Mouse (Mus musculus) liver, postnatal 0 days (tissue): Measurements from ENCODE around the gene Psmg1. TPM values are rescaled to one million over a fixed set of nuclear protein-coding genes. Genes with fewer than 3 reads are reported as not detected.
A peak's percentile ranks its signal among the peaks of the same experiment; 100 is the strongest.

Experiments
- ATAC-seq: fragments of 200-750 bp; cut with Nextera tagmentation; 2 replicates; pipeline ENCODE4 v1.8.0; 2017; ENCODE audit warnings: mild to moderate bottlenecking, moderate library complexity
- DNase-seq: peaks from one replicate; pipeline ENCODE4 v3.0.0-alpha.2; 2016
- H3K27ac ChIP-seq: fragments of 300-500 bp; sonication (generic); 2 replicates; pipeline ENCODE4 v1.5.1; 2014; ENCODE audit warnings: antibody characterized with exemption, moderate library complexity, mild to moderate bottlenecking, low read depth
- H3K27me3 ChIP-seq: fragments of 300-500 bp; sonication (generic); 2 replicates; pipeline ENCODE4 v1.6.1; 2014; ENCODE audit warnings: low read length, control low read depth, mixed read lengths; ENCODE audit not compliant: insufficient read depth
- H3K36me3 ChIP-seq: fragments of 300-500 bp; sonication (generic); replicated peaks from 2 replicates; pipeline ENCODE4 v1.6.1; 2014; ENCODE audit warnings: mild to moderate bottlenecking, control low read depth, low read length, moderate library complexity, mixed read lengths; ENCODE audit not compliant: insufficient read depth
- H3K4me1 ChIP-seq: fragments of 300-500 bp; sonication (generic); 2 replicates; pipeline ENCODE4 v1.6.1; 2014; ENCODE audit warnings: antibody characterized with exemption, mild to moderate bottlenecking, control low read depth; ENCODE audit not compliant: insufficient read depth
- H3K4me2 ChIP-seq: fragments of 300-500 bp; sonication (generic); 2 replicates; pipeline ENCODE4 v1.6.1; 2014; ENCODE audit warnings: low read depth, mild to moderate bottlenecking, low read length, moderate library complexity, mixed read lengths
- H3K4me3 ChIP-seq: fragments of 300-500 bp; sonication (generic); 2 replicates; pipeline ENCODE4 v1.5.1; 2014; ENCODE audit warnings: low read depth, low read length
- H3K9ac ChIP-seq: fragments of 300-500 bp; sonication (generic); replicated peaks from 2 replicates; pipeline ENCODE4 v1.6.1; 2014; ENCODE audit warnings: mild to moderate bottlenecking, moderate library complexity
- H3K9me3 ChIP-seq: fragments of 300-500 bp; sonication (generic); 2 replicates; pipeline ENCODE4 v1.6.1; 2016; ENCODE audit warnings: mild to moderate bottlenecking, control low read depth, low read length, mixed read lengths
- CTCF ChIP-seq: sonication (generic); IDR thresholded peaks from 2 replicates; pipeline ENCODE4 v1.5.1; 2016; ENCODE audit warnings: antibody characterized with exemption, low read depth
- EP300 ChIP-seq: IDR thresholded peaks from 2 replicates; pipeline ENCODE4 v1.6.1; 2016; ENCODE audit warnings: antibody characterized with exemption, low read depth, mild to moderate bottlenecking
- WGBS: fragments of 180-500 bp; shearing (Covaris S2); extraction: QIAGEN DNeasy Blood & Tissue Kit; methylation state at CpG from one replicate; pipeline ENCODE4 v1.1.7; 2014; ENCODE audit not compliant: insufficient replicate concordance; 5-methylcytosine and 5-hydroxymethylcytosine counted together
- polyA plus RNA-seq: library from polyadenylated mRNA; unstranded; fragments of >200 nt; fragmentation: Nextera tagmentation; extraction: Ambion mirVana; gene quantifications from 2 replicates; pipeline ENCODE4 v1.2.1, GENCODE M21; 2015

Psmg1 gene
- polyA plus RNA-seq, 1 experiment from 2014 or later, result 44.1 TPM

- peak overlapping the region; percentile 37; the same call in 1 of the 2 replicates for H3K27ac ChIP-seq
- no peak overlapping the region for H3K4me2 ChIP-seq
- peaks cover 21% of the 10 kb centered on the region for H3K4me1 ChIP-seq
- WGBS, result 64% methylated on average over 5 of the region's 5 CpGs
- peaks cover under 1% of the 10 kb centered on the region; the same call in 1 of the 2 replicates for H3K36me3 ChIP-seq
- no peak overlapping the region for H3K9ac ChIP-seq
- TF ChIP-seq EP300 (no peak), CTCF (no peak)
- ATAC-seq, result no peak
- DNase-seq, result no peak
- no peak overlapping the region for H3K4me3 ChIP-seq
- no peaks in the 10 kb centered on the region for H3K9me3 ChIP-seq
- no peaks in the 10 kb centered on the region for H3K27me3 ChIP-seq
Measured at GRCm38 (mm10) chr16:95992596-95992995, 1.8 kb upstream of the Psmg1 start.

GRCm38 (mm10) chr16:95991122-95991900 lies 551 bp upstream of the Psmg1 start:
- H3K4me3 ChIP-seq, result peak overlapping the region; percentile 75
- WGBS, result 5% methylated on average over 10 of the region's 10 CpGs
- H3K27ac ChIP-seq, result peak overlapping the region; percentile 49
- no peaks in the 10 kb centered on the region for H3K9me3 ChIP-seq
- no peaks in the 10 kb centered on the region for H3K27me3 ChIP-seq
- H3K4me2 ChIP-seq, result peak overlapping the region; percentile 84
- TF ChIP-seq CTCF (peak; percentile 32; the same call in 1 of the 2 replicates), EP300 (no peak; the same call in 1 of the 2 replicates)
- DNase-seq (no peak), ATAC-seq (no peak)
- H3K4me1 ChIP-seq, result peaks cover 21% of the 10 kb centered on the region
- H3K9ac ChIP-seq, result peak overlapping the region; percentile 78
- peaks cover 7% of the 10 kb centered on the region; the same call in 1 of the 2 replicates for H3K36me3 ChIP-seq

GRCm38 (mm10) chr16:95984911-95985310 lies 5.8 kb downstream of the Psmg1 start:
- H3K9ac ChIP-seq, result no peak overlapping the region
- H3K4me3 ChIP-seq, result no peak overlapping the region
- DNase-seq (no peak), ATAC-seq (no peak)
- H3K4me1 ChIP-seq, result 0 out of 2 replicates have a peak, but pooled peaks cover 2% of the 10 kb centered on the region
- no peaks in the 10 kb centered on the region for H3K9me3 ChIP-seq
- H3K4me2 ChIP-seq, result no peak overlapping the region
- TF ChIP-seq CTCF (no peak), EP300 (no peak)
- H3K27me3 ChIP-seq, result no peaks in the 10 kb centered on the region
- peaks cover 24% of the 10 kb centered on the region for H3K36me3 ChIP-seq
- WGBS, result 52% methylated on average over 5 of the region's 5 CpGs
- H3K27ac ChIP-seq, result no peak overlapping the region

GRCm38 (mm10) chr16:95983601-95984000 lies 7.2 kb downstream of the Psmg1 start:
- H3K27ac ChIP-seq, result no peak overlapping the region
- H3K9me3 ChIP-seq, result no peaks in the 10 kb centered on the region
- WGBS, result 78% methylated on average over 7 of the region's 7 CpGs
- H3K4me3 ChIP-seq, result no peak overlapping the region
- ATAC-seq (no peak), DNase-seq (peak; percentile 53)
- no peak overlapping the region for H3K4me2 ChIP-seq
- H3K36me3 ChIP-seq, result peaks cover 24% of the 10 kb centered on the region
- TF ChIP-seq EP300 (no peak), CTCF (peak; percentile 63)
- no peak overlapping the region for H3K9ac ChIP-seq
- no peaks in the 10 kb centered on the region for H3K4me1 ChIP-seq
- H3K27me3 ChIP-seq, result no peaks in the 10 kb centered on the region

- TF ChIP-seq EP300, result no peak
- TF ChIP-seq CTCF, result no peak
- no peaks in the 10 kb centered on the region for H3K4me1 ChIP-seq
- ATAC-seq (no peak), DNase-seq (no peak)
- H3K27ac ChIP-seq, result no peak overlapping the region
- H3K4me2 ChIP-seq, result no peak overlapping the region
- no peaks in the 10 kb centered on the region for H3K9me3 ChIP-seq
- WGBS, result 74% methylated on average over 2 of the region's 2 CpGs
- no peak overlapping the region for H3K4me3 ChIP-seq
- H3K27me3 ChIP-seq, result no peaks in the 10 kb centered on the region
- H3K9ac ChIP-seq, result no peak overlapping the region
- no peaks in the 10 kb centered on the region for H3K36me3 ChIP-seq
Measured at GRCm38 (mm10) chr16:95970841-95971240, 19.9 kb downstream of the Psmg1 start.

- no peaks in the 10 kb centered on the region for H3K4me1 ChIP-seq
- no peak overlapping the region for H3K4me2 ChIP-seq
- H3K27ac ChIP-seq, result no peak overlapping the region
- no peaks in the 10 kb centered on the region for H3K9me3 ChIP-seq
- WGBS, result 46% methylated on average over 11 of the region's 11 CpGs
- H3K4me3 ChIP-seq, result no peak overlapping the region
- H3K27me3 ChIP-seq, result no peaks in the 10 kb centered on the region
- ATAC-seq (no peak), DNase-seq (no peak)
- H3K36me3 ChIP-seq, result no peaks in the 10 kb centered on the region
- TF ChIP-seq CTCF (no peak), EP300 (no peak)
- H3K9ac ChIP-seq, result no peak overlapping the region
Measured at GRCm38 (mm10) chr16:95967455-95967854, 23.3 kb downstream of the Psmg1 start.
